Mouse (Mus musculus) cerebellum, adult 2 months (tissue): Measurements from ENCODE around the gene Nusap1.

Experiments used
- CTCF ChIP-seq: fragments of 200-500 bp; IDR thresholded peaks from 2 replicates; pipeline ENCODE4 v1.5.1; 2011; ENCODE audit warnings: low read depth, mild to moderate bottlenecking, control low read depth, low read length, moderate library complexity, borderline replicate concordance; ENCODE audit not compliant: insufficient read depth
- POLR2A ChIP-seq: fragments of 200-500 bp; IDR thresholded peaks from 2 replicates; pipeline ENCODE4 v1.6.1; 2011; ENCODE audit warnings: low read length, control low read depth, borderline replicate concordance; ENCODE audit not compliant: insufficient read depth

- TF ChIP-seq POLR2A (no peak), CTCF (no peak)
Measured at GRCm38 (mm10) chr2:119636781-119637180, 18.7 kb downstream of the Nusap1 start.
